Mouse (Mus musculus): ENCODE data around the gene Lman1l. TPM values are rescaled to one million over a fixed set of nuclear protein-coding genes. Genes with fewer than 3 reads are reported as not detected.
A peak's percentile ranks its signal among the peaks of the same experiment; 100 is the strongest.

Lman1l gene
- polyA plus RNA-seq, 1 experiment from 2014 or later = not detected

GRCm38 (mm10) chr9:57590726-57591125 lies 29.8 kb downstream of the Lman1l start:
- ATAC-seq = no peak
- Histone ChIP-seq H3K4me3 (replicated peaks) (no peak overlapping the region), H3K36me3 (peaks cover 18% of the 10 kb centered on the region), H3K27me3 (replicated peaks) (no peaks in the 10 kb centered on the region), H3K9ac (no peak overlapping the region), H3K9me3 (no peaks in the 10 kb centered on the region), H3K4me2 (replicated peaks) (no peak overlapping the region; the same call in 1 of the 2 replicates), H3K27ac (no peak overlapping the region), H3K4me1 (replicated peaks) (peaks cover 9% of the 10 kb centered on the region)
- 47% methylated on average over 5 of the region's 5 CpGs for WGBS

DNA sequence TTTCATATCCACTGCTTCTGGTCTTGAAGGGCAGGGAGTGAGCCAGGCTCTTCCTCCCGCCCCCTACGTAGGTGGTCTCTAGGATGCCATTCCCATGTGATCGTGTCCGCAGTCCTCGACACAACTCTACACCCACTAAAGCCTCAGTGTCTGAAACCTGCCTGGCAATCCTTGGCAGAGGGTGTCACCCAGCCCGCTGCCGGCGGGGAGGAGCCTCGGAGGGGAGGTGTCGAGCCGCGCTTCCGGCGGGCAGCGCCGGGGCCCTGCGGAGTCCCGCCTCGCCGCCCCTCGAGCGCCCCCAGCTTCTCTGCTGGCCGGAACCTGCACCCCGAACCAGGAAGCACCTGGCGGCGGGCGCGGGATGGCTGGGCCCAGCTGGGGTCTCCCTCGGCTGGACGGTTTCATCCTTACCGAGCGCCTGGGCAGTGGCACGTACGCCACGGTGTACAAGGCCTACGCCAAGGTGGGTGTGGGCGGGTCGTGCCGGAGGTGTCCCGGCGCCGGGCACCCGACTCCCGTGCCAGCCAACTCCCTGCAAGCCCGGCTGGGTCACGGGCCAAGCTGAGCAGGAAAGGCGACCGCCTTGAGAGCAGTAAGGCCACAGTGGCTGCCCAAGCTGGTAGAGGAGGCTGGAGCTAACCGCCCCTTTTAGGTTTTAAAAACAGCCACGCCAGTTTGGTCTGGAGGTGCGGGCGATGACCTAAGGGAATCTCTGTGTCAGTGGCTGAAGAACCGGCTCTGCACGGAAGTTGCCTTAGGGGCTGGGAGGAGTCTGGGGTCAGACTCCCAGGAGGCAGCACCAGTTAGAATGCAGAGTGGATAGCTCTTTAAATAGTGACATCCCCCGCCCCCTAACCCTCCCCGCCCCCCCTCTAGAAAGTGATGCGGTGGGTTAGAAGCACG lies 31.1 kb downstream of the Lman1l start, which contains the start of gene Ulk3:
TSS of gene Ulk3 (plus strand) at position 229 of the 903 bp plus-strand sequence.
- ATAC-seq = peak; percentile 92
- Histone ChIP-seq H3K4me2 (replicated peaks) (peak within 1 kb of the TSS; percentile 84), H3K27me3 (replicated peaks) (no peaks in the 10 kb centered on the region), H3K36me3 (peaks cover 22% of the 10 kb centered on the region), H3K9ac (peak within 1 kb of the TSS; percentile 73), H3K9me3 (no peaks in the 10 kb centered on the region), H3K4me1 (replicated peaks) (peaks cover 9% of the 10 kb centered on the region), H3K27ac (peak within 1 kb of the TSS; percentile 77), H3K4me3 (replicated peaks) (peak within 1 kb of the TSS; percentile 60)
- WGBS = under 1% methylated on average over 58 of the region's 58 CpGs

- Histone ChIP-seq H3K4me3 (replicated peaks) (no peak overlapping the region), H3K4me2 (replicated peaks) (no peak overlapping the region), H3K9me3 (no peaks in the 10 kb centered on the region), H3K27ac (no peak overlapping the region), H3K27me3 (replicated peaks) (no peaks in the 10 kb centered on the region), H3K4me1 (replicated peaks) (peaks cover 9% of the 10 kb centered on the region), H3K9ac (no peak overlapping the region), H3K36me3 (peaks cover 16% of the 10 kb centered on the region)
- ATAC-seq = no peak
- 83% methylated on average over 3 of the region's 3 CpGs for WGBS
Measured at GRCm38 (mm10) chr9:57584991-57585390, 35.6 kb downstream of the Lman1l start.

DNA sequence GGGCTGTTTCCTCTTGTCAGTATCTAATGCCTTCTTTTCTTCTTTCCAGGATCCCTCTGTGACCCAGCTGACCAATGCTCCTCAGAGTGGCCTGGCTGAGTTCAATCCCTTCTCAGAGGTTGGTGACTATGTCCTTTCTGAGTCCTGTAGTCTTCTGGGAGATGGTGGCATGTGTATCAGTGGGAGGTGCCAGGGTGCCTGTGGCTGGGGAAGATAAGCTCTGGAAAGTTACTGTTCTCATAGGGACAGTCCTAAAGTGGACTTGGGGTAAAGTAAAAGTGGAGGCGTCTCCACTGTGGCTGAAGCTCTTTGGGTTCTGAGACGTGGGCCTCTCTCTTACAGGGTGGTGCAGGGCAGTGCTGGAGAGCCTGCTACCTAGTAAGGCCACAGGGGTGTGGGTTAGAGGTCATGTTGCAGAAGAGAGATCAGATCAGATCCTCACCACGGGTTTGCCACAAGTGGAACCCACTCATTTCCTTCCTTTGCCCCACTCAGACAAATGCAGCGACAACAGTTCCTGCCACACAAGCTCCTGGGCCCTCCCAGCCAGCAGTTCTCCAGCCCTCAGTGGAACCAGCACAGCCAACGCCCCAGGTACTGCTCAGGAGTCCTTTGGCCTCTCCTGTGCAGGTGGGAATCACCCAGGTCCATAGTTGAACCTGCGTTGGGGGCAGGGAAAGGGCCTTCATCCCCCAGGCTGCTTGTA lies 43.3 kb downstream of the Lman1l start:
- Histone ChIP-seq H3K4me2 (replicated peaks) (no peak overlapping the region), H3K36me3 (peaks cover 11% of the 10 kb centered on the region), H3K9me3 (no peaks in the 10 kb centered on the region)

DNA sequence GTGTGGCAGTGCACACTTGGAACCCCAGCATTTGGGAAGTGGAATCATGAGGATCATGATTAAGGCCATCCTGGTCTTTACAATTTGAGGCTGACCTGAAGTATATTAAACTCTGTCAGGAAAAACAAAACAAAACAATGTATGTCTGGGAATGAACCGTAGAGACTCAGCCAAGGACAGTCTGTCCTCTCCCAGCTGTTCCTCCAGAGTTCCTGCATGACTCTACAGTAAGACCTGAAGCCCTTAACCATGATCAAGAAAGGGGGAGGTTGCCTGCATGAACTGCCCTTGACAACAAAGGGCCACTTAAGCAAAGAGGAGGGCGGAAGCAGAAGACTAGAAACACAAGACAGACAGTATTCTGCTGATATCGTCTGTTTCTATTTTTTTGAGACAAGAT lies 45.0 kb downstream of the Lman1l start:
- Histone ChIP-seq H3K36me3 (peaks cover 11% of the 10 kb centered on the region), H3K4me3 (replicated peaks) (no peak overlapping the region), H3K27me3 (replicated peaks) (no peaks in the 10 kb centered on the region), H3K4me1 (replicated peaks) (no peaks in the 10 kb centered on the region), H3K9ac (no peak overlapping the region), H3K27ac (no peak overlapping the region), H3K9me3 (no peaks in the 10 kb centered on the region), H3K4me2 (replicated peaks) (no peak overlapping the region)
- 73% methylated on average over 3 of the region's 3 CpGs for WGBS
- ATAC-seq = no peak

More for the DNA sequence above, 43.3 kb downstream of the Lman1l start:
- Histone ChIP-seq H3K9ac (no peak overlapping the region), H3K4me3 (replicated peaks) (no peak overlapping the region), H3K4me1 (replicated peaks) (no peaks in the 10 kb centered on the region), H3K27ac (no peak overlapping the region), H3K27me3 (replicated peaks) (no peaks in the 10 kb centered on the region)
- WGBS = 81% methylated on average over 6 of the region's 6 CpGs
- no peak for ATAC-seq

DNA sequence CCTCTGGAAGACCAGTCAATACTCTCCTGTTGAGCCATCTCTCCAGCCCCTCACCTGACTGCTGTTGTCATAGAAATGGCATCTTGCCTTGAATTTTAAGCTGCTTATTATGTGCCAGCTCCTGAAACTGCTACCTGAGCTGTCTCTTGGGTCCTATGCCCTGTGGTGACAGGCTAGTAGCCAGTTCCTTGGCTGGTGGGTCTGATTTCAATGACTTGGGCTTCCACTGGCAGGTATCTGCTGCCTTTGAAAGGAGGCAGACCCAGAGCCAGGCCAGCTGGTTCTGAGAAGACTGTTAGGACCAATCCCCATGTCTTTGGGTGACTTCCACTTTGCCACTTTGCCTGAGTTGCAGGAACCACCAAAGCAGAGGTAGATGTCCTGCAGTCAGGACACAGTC lies 46.2 kb downstream of the Lman1l start:
- Histone ChIP-seq H3K27ac (no peak overlapping the region), H3K9ac (no peak overlapping the region), H3K36me3 (peaks cover 16% of the 10 kb centered on the region), H3K9me3 (no peaks in the 10 kb centered on the region), H3K4me2 (replicated peaks) (no peak overlapping the region), H3K4me3 (replicated peaks) (no peak overlapping the region), H3K4me1 (replicated peaks) (no peaks in the 10 kb centered on the region), H3K27me3 (replicated peaks) (no peaks in the 10 kb centered on the region)
- ATAC-seq = no peak

GRCm38 (mm10) chr9:57568500-57568899 lies 52.1 kb downstream of the Lman1l start:
- H3K4me1 ChIP-seq (replicated peaks) = peaks cover 21% of the 10 kb centered on the region
- H3K4me3 ChIP-seq (replicated peaks) = no peak overlapping the region
- no peak overlapping the region for H3K4me2 ChIP-seq (replicated peaks)
- no peaks in the 10 kb centered on the region for H3K27me3 ChIP-seq (replicated peaks)
- no peak overlapping the region for H3K27ac ChIP-seq
- no peak for ATAC-seq
- H3K9me3 ChIP-seq = no peaks in the 10 kb centered on the region
- H3K36me3 ChIP-seq = peaks cover 16% of the 10 kb centered on the region
- 95% methylated on average over 6 of the region's 6 CpGs for WGBS
- H3K9ac ChIP-seq = no peak overlapping the region

- 48% methylated on average over 8 of the region's 8 CpGs for WGBS
- H3K4me1 ChIP-seq (replicated peaks) = peaks cover 33% of the 10 kb centered on the region
- H3K4me2 ChIP-seq (replicated peaks) = no peak overlapping the region
- no peak overlapping the region for H3K4me3 ChIP-seq (replicated peaks)
- no peaks in the 10 kb centered on the region for H3K27me3 ChIP-seq (replicated peaks)
- H3K9ac ChIP-seq = no peak overlapping the region
- H3K9me3 ChIP-seq = no peaks in the 10 kb centered on the region
- no peak overlapping the region for H3K27ac ChIP-seq
- ATAC-seq = peak; percentile 54; the same call in 1 of the 2 replicates
- H3K36me3 ChIP-seq = peaks cover 16% of the 10 kb centered on the region
Measured at GRCm38 (mm10) chr9:57566846-57567245, 53.7 kb downstream of the Lman1l start.

DNA sequence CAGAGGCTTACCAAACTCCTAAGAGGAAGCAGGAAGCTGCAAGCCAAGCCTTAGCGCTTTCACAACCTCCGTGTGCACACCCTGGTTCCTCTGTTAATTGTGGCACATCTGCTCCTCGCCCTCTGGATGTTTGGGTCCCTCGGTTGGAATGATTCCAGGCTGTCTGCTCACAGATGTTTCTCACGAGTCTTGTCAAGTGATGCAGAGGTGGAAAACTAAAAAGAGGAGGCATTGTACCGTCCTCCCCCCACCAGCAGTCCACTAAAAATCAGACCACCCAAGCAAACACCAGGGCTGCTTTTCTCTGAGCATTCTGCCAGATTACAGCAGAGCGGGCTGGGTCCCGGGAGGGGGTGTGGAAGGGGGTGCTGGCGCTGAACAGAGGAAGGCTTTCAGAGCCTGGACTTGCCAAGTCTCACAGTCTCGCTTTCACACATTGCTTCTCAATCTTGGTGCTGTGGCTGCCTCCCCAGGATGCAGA lies 54.8 kb downstream of the Lman1l start:
- no peak overlapping the region for H3K4me2 ChIP-seq (replicated peaks)
- no peaks in the 10 kb centered on the region for H3K27me3 ChIP-seq (replicated peaks)
- H3K27ac ChIP-seq = 0 out of 2 replicates have a peak overlapping the region, but pooled peaks have one; percentile 14
- H3K4me3 ChIP-seq (replicated peaks) = no peak overlapping the region
- no peak for ATAC-seq
- 34% methylated on average over 10 of the region's 10 CpGs for WGBS
- H3K4me1 ChIP-seq (replicated peaks) = peaks cover 37% of the 10 kb centered on the region
- peaks cover 16% of the 10 kb centered on the region for H3K36me3 ChIP-seq
- no peaks in the 10 kb centered on the region for H3K9me3 ChIP-seq
- H3K9ac ChIP-seq = no peak overlapping the region

GRCm38 (mm10) chr9:57564609-57565008 lies 56.0 kb downstream of the Lman1l start:
- no peak overlapping the region for H3K9ac ChIP-seq
- no peak overlapping the region for H3K4me2 ChIP-seq (replicated peaks)
- no peaks in the 10 kb centered on the region for H3K9me3 ChIP-seq
- no peaks in the 10 kb centered on the region for H3K27me3 ChIP-seq (replicated peaks)
- ATAC-seq = no peak
- H3K4me3 ChIP-seq (replicated peaks) = no peak overlapping the region
- H3K4me1 ChIP-seq (replicated peaks) = peaks cover 37% of the 10 kb centered on the region
- H3K27ac ChIP-seq = no peak overlapping the region
- H3K36me3 ChIP-seq = peaks cover 13% of the 10 kb centered on the region
- 86% methylated on average over 6 of the region's 6 CpGs for WGBS

GRCm38 (mm10) chr9:57562896-57563372 lies 57.6 kb downstream of the Lman1l start:
- peak; percentile 50 for ATAC-seq
- Histone ChIP-seq H3K27ac (peak overlapping the region; percentile 54), H3K9me3 (no peaks in the 10 kb centered on the region), H3K4me1 (replicated peaks) (peaks cover 37% of the 10 kb centered on the region), H3K4me2 (replicated peaks) (peak overlapping the region; percentile 32), H3K27me3 (replicated peaks) (no peaks in the 10 kb centered on the region), H3K4me3 (replicated peaks) (0 out of 2 replicates have a peak overlapping the region, but pooled peaks have one; percentile 5), H3K9ac (no peak overlapping the region), H3K36me3 (peaks cover under 1% of the 10 kb centered on the region; the same call in 1 of the 2 replicates)
- 35% methylated on average over 4 of the region's 4 CpGs for WGBS

- Histone ChIP-seq H3K27me3 (replicated peaks) (no peaks in the 10 kb centered on the region), H3K27ac (peak overlapping the region; percentile 77), H3K4me3 (replicated peaks) (peak overlapping the region; percentile 67), H3K9ac (peak overlapping the region; percentile 12; the same call in 1 of the 2 replicates), H3K36me3 (no peaks in the 10 kb centered on the region), H3K9me3 (no peaks in the 10 kb centered on the region), H3K4me2 (replicated peaks) (peak overlapping the region; percentile 61), H3K4me1 (replicated peaks) (peaks cover 26% of the 10 kb centered on the region)
- no peak for ATAC-seq
- WGBS = 70% methylated on average over 13 of the region's 13 CpGs
Measured at GRCm38 (mm10) chr9:57561711-57562099, 58.9 kb downstream of the Lman1l start.
